Mouse (Mus musculus) heart, adult 2 months (tissue): ENCODE data around the gene Ndufaf5. TPM values are rescaled to one million over a fixed set of nuclear protein-coding genes. Genes with fewer than 3 reads are reported as not detected.
A peak's percentile ranks its signal among the peaks of the same experiment; 100 is the strongest.
"Not testable (repeated sequence)": the region's sequence is repeated elsewhere in the genome, so short reads cannot be mapped to it uniquely, and the experiment has no call there.

Experiments used
- DNase-seq, 2 experiments: peaks; one replicate each; pipeline ENCODE4 v3.0.0; 2021
- H3K27ac ChIP-seq: fragments of 200-600 bp; 2 replicates; pipeline ENCODE4 v1.8.1; 2022
- H3K27me3 ChIP-seq: fragments of 200-500 bp; 2 replicates; pipeline ENCODE4 v1.6.1; 2012; ENCODE audit warnings: mild to moderate bottlenecking, low read length, inconsistent platforms, mixed read lengths; ENCODE audit not compliant: control insufficient read depth, insufficient read depth
- H3K36me3 ChIP-seq: fragments of 200-500 bp; 2 replicates; pipeline ENCODE4 v1.6.1; 2012; ENCODE audit warnings: low read length, inconsistent platforms; ENCODE audit not compliant: control insufficient read depth, insufficient read depth
- H3K4me1 ChIP-seq: fragments of 200-500 bp; 2 replicates; pipeline ENCODE4 v1.6.1; 2011; ENCODE audit warnings: low read length; ENCODE audit not compliant: control insufficient read depth, insufficient read depth
- H3K4me3 ChIP-seq: fragments of 200-600 bp; 2 replicates; pipeline ENCODE4 v1.8.1; 2022
- H3K79me2 ChIP-seq: fragments of 200-500 bp; replicated peaks from 2 replicates; pipeline ENCODE4 v1.6.1; 2012; ENCODE audit warnings: mild to moderate bottlenecking, inconsistent platforms, low read length, moderate library complexity, mixed read lengths; ENCODE audit not compliant: control insufficient read depth, insufficient read depth
- H3K9ac ChIP-seq: fragments of 200-500 bp; 2 replicates; pipeline ENCODE4 v1.6.1; 2012; ENCODE audit warnings: low read depth, mild to moderate bottlenecking, control low read depth, inconsistent platforms, low read length, mixed read lengths
- CTCF ChIP-seq: fragments of 200-600 bp; IDR thresholded peaks from 2 replicates; pipeline ENCODE4 v1.8.1; 2022; ENCODE audit warnings: antibody characterized with exemption, mild to moderate bottlenecking, moderate library complexity
- EP300 ChIP-seq: fragments of 200-500 bp; IDR thresholded peaks from 2 replicates; pipeline ENCODE4 v1.6.1; 2011; ENCODE audit warnings: low read depth, low read length, control low read depth; ENCODE audit not compliant: insufficient read depth
- POLR2A ChIP-seq: fragments of 200-500 bp; IDR thresholded peaks from 2 replicates; pipeline ENCODE4 v1.6.1; 2011; ENCODE audit warnings: mild to moderate bottlenecking, low read depth, low read length, control low read depth; ENCODE audit not compliant: insufficient read depth
- WGBS: fragments of 180-500 bp; shearing (Covaris S2); methylation state at CpG from one replicate; pipeline ENCODE4 v1.1.7; 2018; 5-methylcytosine and 5-hydroxymethylcytosine counted together
- intact Hi-C: fragments of 180-260 bp; cut with DNase I; formaldehyde crosslinking; loops from one replicate; pipeline ENCODE4 v1.15.1; 2025
- polyA plus RNA-seq: library from polyadenylated mRNA; depleted of rRNA; stranded (reverse); fragments of >200 nt; gene quantifications from 2 replicates; pipeline ENCODE4 v1.2.3, GENCODE M21; 2012
- total RNA-seq, 2 experiments: library from RNA; stranded (reverse); gene quantifications; 2 replicates each; pipeline ENCODE4 v1.2.3; 2021

The Ndufaf5 gene
- total and polyA plus RNA-seq, 3 experiments, result 10.5 to 35.3 (median 29.7) TPM

DNA sequence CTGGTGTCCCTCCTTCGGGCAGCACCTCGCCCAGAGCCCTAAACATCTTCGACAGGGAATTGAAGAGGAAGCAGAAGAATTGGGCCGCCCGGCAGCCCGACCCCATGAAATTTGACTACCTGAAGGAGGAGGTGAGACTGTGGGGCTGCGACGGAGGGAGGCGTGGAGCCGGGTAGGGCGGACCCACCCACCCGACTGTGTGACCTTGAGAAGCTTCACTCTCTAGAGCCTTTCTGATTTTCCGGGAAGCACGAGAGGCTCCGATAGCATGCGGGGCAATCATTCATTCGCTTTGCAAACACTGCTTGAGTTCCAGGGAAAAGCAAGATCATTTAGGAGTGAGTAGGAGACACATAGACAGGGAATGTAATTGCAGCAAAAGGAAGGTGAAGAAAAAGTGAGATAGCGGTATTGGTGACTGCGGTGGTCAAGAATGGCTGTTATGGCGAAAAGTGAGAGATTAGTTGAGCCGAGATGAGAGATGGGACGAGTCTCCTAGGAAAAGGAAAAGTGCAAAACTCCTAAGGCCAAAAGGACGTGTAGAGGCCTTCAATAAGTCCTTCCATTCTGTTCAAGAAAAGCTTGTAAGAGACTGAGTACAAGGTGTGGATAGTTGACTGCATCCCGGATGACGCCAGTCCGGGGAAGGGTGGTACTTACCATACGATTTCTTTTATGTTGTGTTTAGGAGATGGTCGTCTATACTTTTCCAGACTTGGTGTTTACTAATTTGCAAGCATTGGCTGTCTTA, 529 bp downstream of the Ndufaf5 start:
- intact Hi-C loops, result loop anchor here (2.0 to 10.0 kb wide), 2 partner anchors 104 to 224 kb away; partner anchors contain the start of genes Macrod2 and Tasp1
- H3K9ac ChIP-seq, result peak overlapping the region; percentile 68
- no peaks in the 10 kb centered on the region; the same call in 1 of the 2 replicates for H3K79me2 ChIP-seq
- H3K27ac ChIP-seq, result peak overlapping the region; percentile 79
- H3K4me1 ChIP-seq, result no peaks in the 10 kb centered on the region; the same call in 1 of the 2 replicates
- no peaks in the 10 kb centered on the region for H3K27me3 ChIP-seq
- no peaks in the 10 kb centered on the region; the same call in none of the 2 replicates for H3K36me3 ChIP-seq
- DNase-seq, result no peak
- peak overlapping the region; percentile 91 for H3K4me3 ChIP-seq
- TF ChIP-seq POLR2A (no peak), CTCF (no peak), EP300 (no peak)
- 3% methylated on average over 28 of the region's 28 CpGs for WGBS

DNA sequence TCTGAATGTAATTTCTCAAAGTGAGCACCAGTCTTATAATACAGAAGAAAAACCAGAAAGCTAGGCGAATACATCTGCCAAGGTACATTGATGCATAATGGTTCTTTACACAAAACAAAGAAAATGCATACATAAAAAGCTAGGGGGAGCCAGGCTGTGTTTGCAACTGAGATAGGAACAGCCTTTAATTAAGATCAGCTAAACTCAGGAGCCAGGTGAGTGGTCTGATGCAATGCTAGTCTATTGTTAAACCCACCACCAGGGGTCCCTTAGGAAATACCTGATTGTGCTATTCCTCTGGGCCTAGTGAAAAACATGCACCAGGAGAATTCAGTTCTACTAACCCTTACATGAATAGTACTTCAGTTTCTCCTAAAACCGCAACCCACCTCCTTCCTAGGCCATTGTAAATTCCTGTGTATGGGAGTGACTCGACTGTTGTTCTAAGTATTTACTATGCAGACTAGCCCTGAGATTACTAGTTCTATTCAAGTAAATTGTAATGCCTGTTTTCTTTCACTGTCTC, 15.3 kb downstream of the Ndufaf5 start:
- H3K36me3 ChIP-seq, H3K4me3 ChIP-seq, H3K79me2 ChIP-seq, H3K27ac ChIP-seq, intact Hi-C loops, H3K9ac ChIP-seq, H3K4me1 ChIP-seq, H3K27me3 ChIP-seq, DNase-seq: not testable (repeated sequence)
- 97% methylated on average over 3 of the region's 3 CpGs for WGBS

DNA sequence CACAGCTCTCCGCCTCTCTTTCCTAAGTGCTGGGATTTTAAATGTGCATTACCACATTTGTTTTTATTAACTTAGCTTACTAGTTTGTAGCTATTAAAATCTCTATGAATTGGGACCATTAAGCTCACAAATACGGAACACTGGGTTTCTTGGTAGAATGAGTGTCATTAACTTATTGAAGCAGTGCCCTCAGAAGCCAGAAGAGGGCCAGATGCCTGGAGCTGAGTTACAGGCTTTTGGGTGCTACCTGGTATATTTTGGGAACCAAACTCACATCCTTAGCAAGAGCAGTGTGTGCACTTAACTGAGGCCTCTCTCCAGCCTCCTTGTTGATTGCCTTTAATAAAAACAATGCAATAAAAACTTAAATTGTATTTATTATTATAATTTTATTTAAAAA, 30.3 kb downstream of the Ndufaf5 start:
- 88% methylated on average over 2 of the region's 2 CpGs for whole genome bisulfite sequencing
- intact Hi-C loops, result loop anchor here (5.0 kb wide), 1 partner anchor 227 kb away; no protein-coding TSS in a partner anchor
- Histone ChIP-seq H3K4me3 (no peak overlapping the region), H3K27ac (no peak overlapping the region), H3K79me2 (no peaks in the 10 kb centered on the region), H3K4me1 (no peaks in the 10 kb centered on the region), H3K36me3 (peaks cover 9% of the 10 kb centered on the region; the same call in 1 of the 2 replicates), H3K9ac (no peak overlapping the region), H3K27me3 (no peaks in the 10 kb centered on the region)
- DNase-seq, result no peak
- TF ChIP-seq POLR2A (no peak), CTCF (peak; percentile 49), EP300 (no peak)

DNA sequence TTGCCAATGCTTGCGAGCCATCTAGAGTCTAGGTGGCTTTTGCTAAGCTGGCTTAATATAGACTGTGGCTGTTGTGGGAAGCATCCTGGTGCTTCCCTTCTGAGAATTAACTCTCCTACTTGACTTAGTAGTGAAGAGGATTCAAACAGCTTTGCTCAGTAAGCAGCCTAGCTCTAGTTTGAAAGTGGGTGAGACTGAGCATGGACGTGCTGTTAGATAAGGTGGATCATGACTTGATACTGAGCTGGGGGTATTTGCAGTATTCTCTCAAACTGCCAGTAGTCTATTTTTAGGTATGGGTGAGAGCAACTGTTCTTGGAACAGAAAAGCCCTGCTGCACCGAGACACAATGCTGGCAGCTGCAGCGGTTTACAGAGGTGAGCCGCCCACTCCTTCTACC, 32.1 kb downstream of the Ndufaf5 start:
- no peaks in the 10 kb centered on the region for H3K79me2 ChIP-seq
- no peaks in the 10 kb centered on the region for H3K27me3 ChIP-seq
- H3K36me3 ChIP-seq, result peaks cover 11% of the 10 kb centered on the region
- TF ChIP-seq CTCF (no peak), POLR2A (no peak), EP300 (no peak)
- peak overlapping the region; percentile 34 for H3K27ac ChIP-seq
- 53% methylated on average over 5 of the region's 5 CpGs for WGBS
- H3K9ac ChIP-seq, result no peak overlapping the region
- intact Hi-C loops, result loop anchor here (5.0 kb wide), 1 partner anchor 225 kb away; no protein-coding TSS in a partner anchor
- no peak overlapping the region for H3K4me3 ChIP-seq
- DNase-seq, result peak in 1 of 2 experiments; percentile 23
- H3K4me1 ChIP-seq, result no peaks in the 10 kb centered on the region

DNA sequence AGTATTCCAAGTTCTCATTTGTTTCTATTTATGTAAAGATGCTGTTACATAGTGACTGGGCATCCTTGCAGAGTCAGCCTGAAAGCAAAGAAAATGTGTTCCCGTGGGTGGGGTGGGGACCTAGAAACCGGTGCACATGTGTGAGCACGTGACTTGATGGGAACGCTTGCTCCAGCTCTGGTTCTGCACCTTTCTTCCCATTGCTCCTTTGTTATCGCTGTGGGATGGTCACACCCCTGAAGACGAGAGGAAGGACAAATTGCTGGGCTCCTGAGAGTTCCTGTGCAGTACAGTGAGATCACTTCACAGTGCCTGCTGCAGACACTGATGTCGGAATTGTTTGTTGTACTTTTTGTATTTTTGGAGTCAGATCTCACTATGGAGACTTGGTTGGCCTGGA, 33.3 kb downstream of the Ndufaf5 start:
- TF ChIP-seq EP300 (no peak), POLR2A (no peak), CTCF (no peak)
- 93% methylated on average over 7 of the region's 7 CpGs for WGBS
- Histone ChIP-seq H3K9ac (no peak overlapping the region), H3K4me3 (no peak overlapping the region), H3K27me3 (no peaks in the 10 kb centered on the region), H3K4me1 (no peaks in the 10 kb centered on the region), H3K79me2 (no peaks in the 10 kb centered on the region), H3K36me3 (peaks cover 11% of the 10 kb centered on the region), H3K27ac (no peak overlapping the region)
- no peak for DNase-seq
- intact Hi-C loops, result loop anchor here (5.0 kb wide), 1 partner anchor 224 kb away; no protein-coding TSS in a partner anchor

DNA sequence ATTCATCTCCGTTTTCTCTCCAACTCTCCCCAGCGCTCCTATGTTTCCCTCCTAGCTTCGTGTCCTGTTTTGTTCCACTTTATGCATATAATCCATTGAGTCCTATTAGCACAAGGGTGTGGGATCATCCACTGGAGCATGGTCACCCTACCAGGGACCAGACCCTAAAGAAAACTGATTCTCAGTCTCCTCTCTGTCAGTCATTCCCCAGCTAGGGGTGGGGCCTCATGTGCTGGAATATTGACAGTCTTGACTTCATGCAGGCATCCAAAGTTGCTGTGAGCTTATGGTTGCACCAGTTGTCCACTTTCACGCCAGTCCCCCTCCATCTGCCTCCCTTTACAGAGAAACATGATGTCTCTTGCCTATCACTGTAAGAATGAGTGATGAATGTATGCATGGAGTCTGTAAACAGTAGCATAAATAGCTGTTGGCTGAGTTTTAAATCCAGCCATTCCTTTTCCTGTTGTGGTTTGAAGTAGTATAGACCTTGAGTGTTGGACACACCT, 44.1 kb downstream of the Ndufaf5 start:
- H3K36me3 ChIP-seq, result no peaks in the 10 kb centered on the region
- 88% methylated on average over 4 of the region's 4 CpGs for WGBS
- no peak for TF ChIP-seq CTCF
- TF ChIP-seq POLR2A, result no peak
- no peak for TF ChIP-seq EP300
- H3K4me1 ChIP-seq, result no peaks in the 10 kb centered on the region
- no peak overlapping the region for H3K27ac ChIP-seq
- no peak for DNase-seq
- intact Hi-C loops, result no loop called here
- H3K27me3 ChIP-seq, result no peaks in the 10 kb centered on the region
- no peaks in the 10 kb centered on the region for H3K79me2 ChIP-seq
- no peak overlapping the region for H3K9ac ChIP-seq
- H3K4me3 ChIP-seq, result no peak overlapping the region
